Mouse (Mus musculus) liver, adult 2 months (tissue): Measurements from ENCODE around the gene Tbc1d10c. TPM values are rescaled to one million over a fixed set of nuclear protein-coding genes. Genes with fewer than 3 reads are reported as not detected.

Source experiments
- DNase-seq: peaks from one replicate; pipeline ENCODE4 v3.0.0-alpha.2; 2011; ENCODE audit warnings: low read depth, low spot score; ENCODE audit errors: extremely low read depth
- H3K27ac ChIP-seq: fragments of 200-500 bp; replicated peaks from 2 replicates; pipeline ENCODE4 v1.5.1; 2012; ENCODE audit warnings: low read depth, mild to moderate bottlenecking, control low read depth, inconsistent platforms, low read length; ENCODE audit not compliant: insufficient read depth
- H3K27me3 ChIP-seq: fragments of 200-500 bp; 2 replicates; pipeline ENCODE4 v1.6.1; 2012; ENCODE audit warnings: mild to moderate bottlenecking, moderate library complexity, low read length, inconsistent platforms; ENCODE audit not compliant: control insufficient read depth, insufficient read depth
- H3K36me3 ChIP-seq: fragments of 200-500 bp; 2 replicates; pipeline ENCODE4 v1.6.1; 2012; ENCODE audit warnings: low read length, inconsistent platforms; ENCODE audit not compliant: control insufficient read depth, insufficient read depth
- H3K4me1 ChIP-seq: fragments of 200-500 bp; 2 replicates; pipeline ENCODE4 v1.6.1; 2011; ENCODE audit warnings: low read length; ENCODE audit not compliant: control insufficient read depth, insufficient read depth
- H3K4me3 ChIP-seq: fragments of 200-500 bp; 2 replicates; pipeline ENCODE4 v1.5.1; 2011; ENCODE audit warnings: low read depth, mild to moderate bottlenecking, control low read depth, low read length, moderate library complexity; ENCODE audit not compliant: insufficient read depth
- H3K79me2 ChIP-seq: fragments of 200-500 bp; 2 replicates; pipeline ENCODE4 v1.6.1; 2012; ENCODE audit warnings: inconsistent platforms, mild to moderate bottlenecking, low read length, moderate library complexity; ENCODE audit not compliant: control insufficient read depth, insufficient read depth
- H3K9ac ChIP-seq: fragments of 200-500 bp; 2 replicates; pipeline ENCODE4 v1.6.1; 2012; ENCODE audit warnings: low read depth, mild to moderate bottlenecking, control low read depth, inconsistent platforms, low read length
- CTCF ChIP-seq: fragments of 200-500 bp; IDR thresholded peaks from 2 replicates; pipeline ENCODE4 v1.5.1; 2011; ENCODE audit warnings: low read depth, low read length, control low read depth
- POLR2A ChIP-seq: fragments of 200-500 bp; IDR thresholded peaks from 2 replicates; pipeline ENCODE4 v1.6.1; 2011; ENCODE audit warnings: low read length, control low read depth; ENCODE audit not compliant: insufficient read depth; ENCODE audit errors: extremely low read depth
- WGBS: fragments of 180-500 bp; shearing (Covaris S2); methylation state at CpG from one replicate; pipeline ENCODE4 v1.1.7; 2018; 5-methylcytosine and 5-hydroxymethylcytosine counted together
- polyA plus RNA-seq: library from polyadenylated mRNA; depleted of rRNA; stranded (reverse); fragments of >200 nt; gene quantifications from 2 replicates; pipeline ENCODE4 v1.2.3, GENCODE M21; 2012
- total RNA-seq: library from RNA; depleted of rRNA; stranded (reverse); fragments of >200 nt; gene quantifications from 2 replicates; pipeline ENCODE4 v1.2.3, GENCODE M21; 2014

Tbc1d10c gene
- total and polyA plus RNA-seq, 2 experiments = 0.46 to 2.2 TPM

DNA sequence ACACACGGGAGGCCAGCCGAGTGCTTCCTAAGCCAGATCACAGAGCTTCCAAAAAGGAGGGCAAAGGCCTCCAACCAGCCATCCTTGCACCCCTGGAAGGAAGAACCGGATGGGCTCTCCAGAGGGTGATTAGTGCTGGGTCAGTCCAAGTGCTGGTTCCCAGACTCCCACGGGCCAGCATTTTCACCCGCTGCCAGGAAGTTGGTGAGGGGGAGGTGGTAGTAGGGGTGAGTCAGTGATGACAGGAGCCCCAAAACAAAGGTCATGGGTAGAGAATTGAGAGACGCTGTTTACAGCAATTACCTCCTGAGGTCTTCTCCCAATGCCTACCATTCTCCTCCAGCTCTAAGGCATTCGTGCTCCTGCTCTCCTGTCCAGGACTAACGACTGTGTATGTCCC, 39.3 kb upstream of the Tbc1d10c start:
- H3K27ac ChIP-seq = no peak overlapping the region

DNA sequence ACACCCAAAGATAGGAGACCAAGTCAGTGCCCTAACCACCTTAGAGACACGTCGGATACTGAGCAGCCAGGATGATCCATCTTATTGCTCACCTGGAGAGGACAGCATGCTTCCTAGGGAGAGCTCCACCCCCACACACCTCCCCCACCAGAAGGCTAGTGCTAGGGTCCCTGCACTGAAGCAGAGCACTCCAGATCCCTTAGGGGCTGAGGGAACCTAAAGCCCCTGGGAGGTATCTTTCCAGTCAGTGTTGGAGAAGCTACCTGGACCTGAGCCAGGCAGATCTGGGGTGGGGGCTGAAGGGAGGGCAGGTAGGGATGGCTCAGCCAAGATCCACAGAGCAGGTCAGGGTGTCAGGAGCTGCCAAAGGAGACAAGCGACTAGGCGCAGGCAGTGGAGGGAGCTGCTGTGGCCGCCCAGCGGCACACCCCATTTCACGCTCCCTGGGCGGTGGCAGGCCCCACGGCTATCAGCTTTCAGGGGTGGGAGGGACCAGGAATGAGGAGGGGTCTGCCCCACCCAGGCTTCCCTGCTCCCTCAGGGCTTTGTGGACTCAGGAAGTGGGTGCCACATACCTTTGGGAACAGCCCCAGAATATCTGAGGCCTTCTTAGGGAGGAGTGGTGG, 38.5 kb upstream of the Tbc1d10c start:
- H3K27ac ChIP-seq = no peak overlapping the region
- H3K9ac ChIP-seq = no peak overlapping the region

More for the DNA sequence above, 39.3 kb upstream of the Tbc1d10c start:
- H3K79me2 ChIP-seq = no peaks in the 10 kb centered on the region
- no peaks in the 10 kb centered on the region for H3K36me3 ChIP-seq
- no peak overlapping the region for H3K9ac ChIP-seq
- H3K4me3 ChIP-seq = no peak overlapping the region
- H3K4me1 ChIP-seq = no peaks in the 10 kb centered on the region; the same call in 1 of the 2 replicates
- H3K27me3 ChIP-seq = no peaks in the 10 kb centered on the region
- no peak for DNase-seq
- TF ChIP-seq CTCF (no peak), POLR2A (no peak)
- WGBS = 69% methylated on average over 8 of the region's 8 CpGs

DNA sequence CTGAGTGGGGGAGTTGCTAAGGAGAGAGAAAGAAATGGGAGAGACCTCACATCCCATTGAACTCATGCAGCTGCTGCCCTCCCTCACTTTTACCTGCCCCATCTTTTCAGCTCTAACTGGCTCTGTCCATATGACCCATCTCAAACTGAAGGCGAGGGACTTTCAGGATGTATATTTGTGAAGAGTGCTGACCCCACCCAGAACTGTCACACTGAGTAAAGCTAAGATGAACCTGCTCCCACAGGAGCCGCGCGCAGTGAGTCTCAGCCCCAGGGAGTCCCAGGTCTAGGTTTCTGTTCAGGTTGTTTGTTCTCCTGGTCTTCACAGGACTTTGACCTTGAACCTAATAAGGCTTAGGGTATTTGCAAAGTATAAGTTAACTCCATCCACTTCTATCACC, 37.8 kb upstream of the Tbc1d10c start:
- TF ChIP-seq CTCF = no peak
- no peak for TF ChIP-seq POLR2A
- no peak overlapping the region for H3K9ac ChIP-seq
- 54% methylated on average over 4 of the region's 4 CpGs for WGBS
- H3K27me3 ChIP-seq = no peaks in the 10 kb centered on the region
- no peak for DNase-seq
- no peaks in the 10 kb centered on the region; the same call in 1 of the 2 replicates for H3K4me1 ChIP-seq
- no peak overlapping the region for H3K4me3 ChIP-seq
- no peaks in the 10 kb centered on the region for H3K79me2 ChIP-seq
- no peaks in the 10 kb centered on the region for H3K36me3 ChIP-seq
- no peak overlapping the region for H3K27ac ChIP-seq

More for the DNA sequence above, 38.5 kb upstream of the Tbc1d10c start:
- 92% methylated on average over 9 of the region's 9 CpGs for WGBS
- Histone ChIP-seq H3K4me3 (no peak overlapping the region), H3K4me1 (no peaks in the 10 kb centered on the region; the same call in 1 of the 2 replicates), H3K79me2 (no peaks in the 10 kb centered on the region), H3K27me3 (no peaks in the 10 kb centered on the region), H3K36me3 (no peaks in the 10 kb centered on the region)
- TF ChIP-seq CTCF = no peak
- no peak for TF ChIP-seq POLR2A
- DNase-seq = no peak

DNA sequence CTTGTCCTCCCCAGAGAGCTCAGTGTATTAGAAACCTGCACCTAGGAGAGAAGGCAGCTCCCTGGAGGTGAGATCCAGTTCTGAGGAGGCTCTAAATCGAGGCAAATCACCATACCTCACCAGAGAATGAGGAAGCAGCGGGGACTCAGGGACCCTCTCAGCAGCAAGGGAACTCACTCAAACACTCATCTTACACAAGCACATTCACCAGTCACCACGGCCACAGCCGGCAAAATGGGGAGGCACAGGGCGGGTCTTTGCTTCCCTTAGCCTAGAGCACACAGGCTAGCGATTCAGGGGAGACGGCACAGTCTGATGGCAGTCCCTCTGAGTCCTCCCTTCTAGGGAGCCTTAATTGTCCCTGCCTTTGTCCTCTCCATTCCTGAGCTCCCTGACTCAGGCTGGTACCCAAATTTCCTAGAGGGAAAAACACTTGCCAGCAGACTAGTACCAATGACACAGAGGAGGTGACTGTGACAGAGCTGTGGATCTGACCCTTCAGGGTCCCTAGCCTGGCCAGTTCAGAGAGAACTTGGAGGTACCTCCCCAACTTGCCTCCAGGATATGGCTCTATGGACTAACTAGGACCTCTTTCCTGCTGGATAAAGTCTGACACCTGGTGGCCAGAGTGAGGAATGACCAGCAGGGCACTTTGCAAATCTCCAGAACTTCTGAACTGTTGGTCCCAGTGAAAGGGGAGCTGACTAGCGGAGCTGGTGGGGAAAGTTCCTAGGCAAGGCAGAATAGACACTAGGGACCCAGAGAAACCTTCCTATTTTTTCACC, 37.0 kb upstream of the Tbc1d10c start:
- Histone ChIP-seq H3K79me2 (no peaks in the 10 kb centered on the region), H3K4me1 (no peaks in the 10 kb centered on the region; the same call in 1 of the 2 replicates), H3K36me3 (no peaks in the 10 kb centered on the region), H3K4me3 (no peak overlapping the region), H3K27ac (no peak overlapping the region), H3K27me3 (no peaks in the 10 kb centered on the region), H3K9ac (no peak overlapping the region)
- peak; percentile 67 for DNase-seq
- WGBS = 31% methylated on average over 8 of the region's 8 CpGs
- peak; percentile 74 for TF ChIP-seq CTCF
- TF ChIP-seq POLR2A = no peak

DNA sequence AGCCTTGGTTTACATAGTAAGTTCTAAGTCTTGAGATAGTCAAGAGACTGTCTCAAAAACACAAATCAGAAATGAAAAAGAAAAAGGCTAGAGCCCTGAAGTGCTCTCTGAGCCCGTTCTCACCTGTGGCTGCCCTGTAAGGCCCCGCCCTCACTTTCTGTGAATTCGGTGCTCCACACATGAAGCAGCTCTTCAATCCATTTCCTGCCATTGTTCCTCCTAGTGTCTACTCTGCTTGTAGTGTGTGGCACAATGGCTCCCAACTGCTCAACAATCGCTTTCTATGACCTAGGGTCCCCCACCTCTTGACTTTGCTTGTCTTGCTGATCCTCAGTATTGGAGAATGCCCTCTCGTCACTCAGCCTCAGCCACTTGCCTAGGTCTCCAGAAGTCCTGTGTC, 36.4 kb upstream of the Tbc1d10c start:
- no peak overlapping the region for H3K4me3 ChIP-seq
- no peaks in the 10 kb centered on the region for H3K79me2 ChIP-seq
- H3K27ac ChIP-seq = no peak overlapping the region
- no peak for TF ChIP-seq POLR2A
- TF ChIP-seq CTCF = no peak
- no peak overlapping the region for H3K9ac ChIP-seq
- H3K27me3 ChIP-seq = no peaks in the 10 kb centered on the region
- no peaks in the 10 kb centered on the region for H3K36me3 ChIP-seq
- WGBS = 88% methylated on average over 5 of the region's 5 CpGs
- no peaks in the 10 kb centered on the region; the same call in 1 of the 2 replicates for H3K4me1 ChIP-seq
- DNase-seq = no peak
